Mouse (Mus musculus) forebrain, embryonic 14.5 days (tissue): Measurements from ENCODE around the gene 2810408A11Rik. TPM values are rescaled to one million over a fixed set of nuclear protein-coding genes. Genes with fewer than 3 reads are reported as not detected.

Experiments
- ATAC-seq: fragments of 200-750 bp; cut with Nextera tagmentation; 2 replicates; pipeline ENCODE4 v1.8.0; 2017; ENCODE audit warnings: mild to moderate bottlenecking, moderate library complexity
- DNase-seq: peaks from one replicate; pipeline ENCODE4 v3.0.0-alpha.2; 2015; ENCODE audit warnings: low spot score
- H3K27ac ChIP-seq: fragments of 300-500 bp; sonication (generic); 2 replicates; pipeline ENCODE4 v1.5.1; 2014; ENCODE audit warnings: low read depth, mild to moderate bottlenecking, control low read depth, low read length, moderate library complexity
- H3K27me3 ChIP-seq: fragments of 300-500 bp; sonication (generic); replicated peaks from 2 replicates; pipeline ENCODE4 v1.6.1; 2014; ENCODE audit warnings: low read length, control low read depth, mixed read lengths; ENCODE audit not compliant: control insufficient read depth, insufficient read depth
- H3K36me3 ChIP-seq: fragments of 300-500 bp; sonication (generic); 2 replicates; pipeline ENCODE4 v1.6.1; 2014; ENCODE audit warnings: low read length, control low read depth; ENCODE audit not compliant: control insufficient read depth, insufficient read depth
- H3K4me1 ChIP-seq: fragments of 300-500 bp; sonication (generic); 2 replicates; pipeline ENCODE4 v1.6.1; 2014; ENCODE audit warnings: antibody characterized with exemption, low read length, control low read depth; ENCODE audit not compliant: control insufficient read depth, insufficient read depth
- H3K4me2 ChIP-seq: fragments of 300-500 bp; sonication (generic); 2 replicates; pipeline ENCODE4 v1.6.1; 2014; ENCODE audit warnings: mild to moderate bottlenecking, control low read depth, low read length
- H3K4me3 ChIP-seq: fragments of 300-500 bp; sonication (generic); 2 replicates; pipeline ENCODE4 v1.5.1; 2014; ENCODE audit warnings: low read depth, low read length, control low read depth
- H3K9ac ChIP-seq: fragments of 300-500 bp; sonication (generic); 2 replicates; pipeline ENCODE4 v1.6.1; 2014; ENCODE audit warnings: mild to moderate bottlenecking, low read length, control low read depth, moderate library complexity
- H3K9me3 ChIP-seq: fragments of 300-500 bp; sonication (generic); replicated peaks from 2 replicates; pipeline ENCODE4 v1.6.1; 2016; ENCODE audit warnings: low read length, control low read depth, mixed read lengths; ENCODE audit not compliant: control insufficient read depth
- WGBS: fragments of 180-500 bp; shearing (Covaris S2); extraction: QIAGEN DNeasy Blood & Tissue Kit; methylation state at CpG from one replicate; pipeline ENCODE4 v1.1.7; 2014; 5-methylcytosine and 5-hydroxymethylcytosine counted together
- polyA plus RNA-seq: library from polyadenylated mRNA; unstranded; fragments of >200 nt; fragmentation: Nextera tagmentation; extraction: Ambion mirVana; gene quantifications from 2 replicates; pipeline ENCODE4 v1.2.1, GENCODE M21; 2014

2810408A11Rik gene
- polyA plus RNA-seq, 1 experiment from 2014 or later: 18.6 TPM

DNA sequence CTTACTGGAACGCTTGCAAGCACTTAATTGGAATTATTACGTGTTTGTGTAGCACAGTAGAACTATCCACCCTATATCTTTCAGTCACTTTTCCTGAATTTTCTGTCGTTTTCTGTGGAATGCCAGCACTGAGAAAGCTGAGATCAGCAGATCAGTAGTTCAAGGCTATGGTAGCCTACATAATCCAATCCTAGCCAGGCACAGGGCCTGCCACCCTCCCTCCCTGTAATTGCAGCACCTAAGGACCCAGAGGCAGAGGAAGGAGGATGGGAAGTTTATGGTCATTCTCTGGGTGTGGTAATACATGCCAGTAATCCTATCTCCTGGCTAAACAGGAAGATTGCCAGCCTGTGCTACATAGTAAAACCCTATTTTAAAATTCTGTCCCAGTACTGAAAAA is 22.0 kb upstream of the 2810408A11Rik start:
- Histone ChIP-seq H3K4me3 (no peak overlapping the region), H3K4me2 (no peak overlapping the region), H3K9me3 (no peaks in the 10 kb centered on the region), H3K27me3 (no peaks in the 10 kb centered on the region), H3K27ac (no peak overlapping the region), H3K9ac (peak overlapping the region; percentile 6; the same call in 1 of the 2 replicates), H3K4me1 (peaks cover 15% of the 10 kb centered on the region), H3K36me3 (peaks cover 14% of the 10 kb centered on the region)
- DNase-seq (no peak), ATAC-seq (no peak)
- WGBS: 69% methylated on average over 3 of the region's 3 CpGs

DNA sequence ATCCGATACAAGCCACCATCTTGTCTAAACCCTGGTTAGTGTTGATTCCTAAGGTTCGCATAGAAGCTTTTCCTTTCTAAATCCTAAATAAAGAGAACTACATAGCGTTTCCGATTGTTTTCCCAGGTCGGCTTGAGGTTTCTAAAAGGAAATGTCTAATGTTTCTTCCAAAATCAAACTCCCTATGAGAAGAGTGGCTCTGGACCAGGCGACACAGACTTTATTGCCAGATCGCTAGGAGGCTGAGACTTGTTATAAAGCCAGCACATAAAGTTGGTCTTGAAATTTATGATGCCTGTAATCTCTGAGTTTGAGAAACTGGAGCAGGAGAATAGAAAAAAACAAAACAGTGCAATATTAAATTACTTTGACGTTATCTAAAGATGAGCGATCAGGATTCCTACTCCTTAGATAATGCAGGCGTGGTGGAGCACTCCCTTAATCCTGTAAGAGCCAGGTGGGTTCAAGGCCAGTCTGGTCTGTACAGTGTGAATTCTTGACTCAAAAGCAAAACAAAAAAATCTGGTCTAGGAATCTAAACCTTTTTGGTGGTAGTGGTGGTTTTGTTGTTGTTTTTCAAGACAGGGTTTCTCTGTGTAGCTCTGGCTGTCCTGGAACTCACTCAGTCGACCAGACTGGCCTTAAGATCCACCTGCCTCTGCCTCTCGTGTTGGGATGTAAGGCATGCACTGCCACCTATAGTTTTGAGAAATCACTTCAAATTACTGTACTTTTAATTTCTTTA is 21.4 kb upstream of the 2810408A11Rik start:
- WGBS: 4% methylated on average over 12 of the region's 12 CpGs
- H3K4me3 ChIP-seq: peak overlapping the region; percentile 97
- no peaks in the 10 kb centered on the region for H3K27me3 ChIP-seq
- peak overlapping the region; percentile 94 for H3K27ac ChIP-seq
- peaks cover 20% of the 10 kb centered on the region for H3K36me3 ChIP-seq
- peak overlapping the region; percentile 70 for H3K9ac ChIP-seq
- peaks cover 15% of the 10 kb centered on the region for H3K4me1 ChIP-seq
- peak overlapping the region; percentile 71 for H3K4me2 ChIP-seq
- no peaks in the 10 kb centered on the region for H3K9me3 ChIP-seq
- DNase-seq (no peak), ATAC-seq (no peak)

DNA sequence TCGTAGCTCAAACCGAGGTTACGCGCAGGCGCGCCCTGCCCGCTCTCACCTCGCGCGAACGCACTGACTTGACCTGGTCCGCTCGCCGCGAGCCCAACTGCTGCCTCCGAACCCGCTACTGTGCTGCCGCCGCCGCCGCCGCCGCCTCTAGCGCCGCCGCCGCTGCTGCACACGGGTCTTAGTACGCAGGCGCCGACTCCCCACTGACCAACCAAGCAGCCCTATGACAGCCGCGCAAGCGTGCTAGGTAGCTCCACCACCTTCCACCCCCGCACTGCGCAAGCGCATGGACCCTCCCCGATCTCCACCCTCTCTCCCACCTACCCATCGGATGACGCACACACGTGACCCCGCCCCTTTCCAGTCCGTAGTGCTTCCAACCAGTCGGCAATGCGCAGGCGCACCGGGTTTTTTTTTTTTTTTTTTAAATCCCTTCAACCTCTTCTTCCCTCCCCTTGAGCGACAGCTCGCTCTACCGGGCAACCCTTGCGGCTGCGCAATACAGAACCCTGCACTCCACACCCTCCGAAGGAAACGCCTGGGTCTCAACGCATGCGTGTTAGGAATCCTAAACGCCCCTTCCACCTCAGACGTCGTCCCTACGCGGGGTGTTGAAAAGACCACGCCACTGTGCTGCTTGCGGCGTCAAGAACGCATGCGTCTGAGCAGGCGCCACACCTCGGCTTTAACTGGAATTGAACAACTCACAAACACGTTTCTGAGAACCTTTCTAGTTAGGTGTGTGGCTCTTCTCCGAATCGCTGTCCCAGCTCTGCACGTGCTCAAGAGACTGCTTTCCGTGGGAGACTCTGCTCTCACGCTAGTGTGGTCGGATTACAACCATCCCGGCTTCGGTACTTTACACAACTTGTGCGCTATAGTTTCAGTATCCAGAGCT is 20.6 kb upstream of the 2810408A11Rik start, which contains the start of gene Eif5a:
Gene Eif5a (minus strand): TSS at position 845 of the 898 bp plus-strand sequence.
- Histone ChIP-seq H3K9me3 (no peaks in the 10 kb centered on the region), H3K4me1 (peaks cover 15% of the 10 kb centered on the region), H3K27ac (peak within 1 kb of the TSS; percentile 94), H3K9ac (peak within 1 kb of the TSS; percentile 93), H3K27me3 (no peaks in the 10 kb centered on the region), H3K36me3 (peaks cover 28% of the 10 kb centered on the region), H3K4me2 (peak within 1 kb of the TSS; percentile 96), H3K4me3 (peak within 1 kb of the TSS; percentile 97)
- under 1% methylated on average over 77 of the region's 78 CpGs for WGBS
- ATAC-seq (peak; percentile 96), DNase-seq (peak; percentile 100)

DNA sequence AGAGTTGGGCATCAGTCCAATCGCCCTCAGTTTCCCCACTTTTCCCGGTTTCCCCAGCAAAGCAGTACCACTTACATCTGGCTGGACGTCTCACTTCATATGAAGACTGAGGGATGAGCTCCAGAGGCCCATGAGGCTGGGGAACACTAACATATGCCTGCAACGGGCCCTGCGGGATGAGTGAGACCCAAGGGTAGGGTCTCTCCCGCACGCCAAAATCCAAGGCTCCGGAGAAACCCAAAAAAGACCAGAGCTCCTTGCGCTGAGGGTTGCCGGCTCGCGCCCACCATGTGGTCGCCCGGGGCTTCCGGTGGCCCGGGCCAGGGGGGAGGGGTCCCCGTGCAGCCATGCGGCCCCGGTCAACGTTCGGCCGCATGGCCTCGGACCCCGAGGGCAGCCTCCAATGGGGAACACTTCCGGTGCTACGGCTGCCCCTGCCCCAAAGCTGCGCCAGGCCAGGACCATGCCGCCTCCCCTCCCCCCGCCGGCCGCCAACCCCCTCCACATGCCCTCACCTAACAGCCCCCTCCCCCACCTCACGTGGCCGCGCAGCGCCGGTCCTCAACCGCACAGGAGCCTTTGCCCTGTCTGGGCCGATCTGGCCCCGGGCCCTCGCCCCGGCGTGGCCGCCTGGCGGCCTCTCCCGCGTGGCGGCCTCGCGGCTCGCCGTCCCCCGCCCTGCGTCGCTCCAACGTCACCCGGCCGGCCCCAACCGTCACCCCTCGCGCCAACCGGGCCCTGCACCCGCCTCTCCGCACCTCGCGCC is 19.7 kb upstream of the 2810408A11Rik start:
- no peaks in the 10 kb centered on the region for H3K9me3 ChIP-seq
- ATAC-seq: peak; percentile 11
- WGBS: under 1% methylated on average over 57 of the region's 65 CpGs
- H3K9ac ChIP-seq: peak overlapping the region; percentile 93
- peaks cover 16% of the 10 kb centered on the region for H3K4me1 ChIP-seq
- peak overlapping the region; percentile 93 for H3K27ac ChIP-seq
- no peaks in the 10 kb centered on the region for H3K27me3 ChIP-seq
- peak overlapping the region; percentile 96 for H3K4me2 ChIP-seq
- H3K36me3 ChIP-seq: peaks cover 37% of the 10 kb centered on the region
- peak; percentile 28 for DNase-seq
- H3K4me3 ChIP-seq: peak overlapping the region; percentile 97

DNA sequence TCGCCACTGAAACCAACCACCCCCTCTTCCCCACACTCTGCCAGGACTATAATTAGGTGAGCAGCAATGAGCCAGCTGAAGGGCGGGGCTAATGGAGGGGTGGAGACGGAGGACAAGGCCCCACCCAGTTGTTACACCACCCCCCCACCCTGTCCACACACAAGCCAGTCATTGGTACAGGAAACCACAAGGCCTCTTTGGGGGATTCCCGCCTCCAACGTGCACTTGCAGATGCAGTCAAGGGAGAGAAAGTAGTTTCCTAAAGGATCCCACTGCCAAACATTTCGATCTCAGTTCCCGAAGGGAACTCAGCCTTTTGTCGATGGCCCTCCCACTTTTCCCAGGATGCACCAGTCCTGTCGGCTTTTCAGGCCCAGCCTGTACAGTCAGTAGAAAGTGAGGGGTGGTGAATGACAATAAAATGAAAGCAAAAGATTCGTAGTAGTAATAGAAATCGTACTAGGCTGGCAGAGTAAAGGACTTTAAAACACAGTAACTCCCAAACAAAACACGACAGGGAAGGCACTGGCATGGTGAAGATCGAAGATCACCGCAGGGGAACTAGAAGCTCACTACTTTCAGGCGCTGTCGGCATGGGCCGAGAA is 19.0 kb upstream of the 2810408A11Rik start:
- no peak for ATAC-seq
- Histone ChIP-seq H3K9ac (peak overlapping the region; percentile 93), H3K4me1 (peaks cover 23% of the 10 kb centered on the region), H3K36me3 (peaks cover 44% of the 10 kb centered on the region), H3K4me2 (peak overlapping the region; percentile 96), H3K4me3 (peak overlapping the region; percentile 97), H3K27me3 (no peaks in the 10 kb centered on the region), H3K9me3 (no peaks in the 10 kb centered on the region), H3K27ac (peak overlapping the region; percentile 93)
- WGBS: under 1% methylated on average over 17 of the region's 17 CpGs
- DNase-seq: peak; percentile 82

DNA sequence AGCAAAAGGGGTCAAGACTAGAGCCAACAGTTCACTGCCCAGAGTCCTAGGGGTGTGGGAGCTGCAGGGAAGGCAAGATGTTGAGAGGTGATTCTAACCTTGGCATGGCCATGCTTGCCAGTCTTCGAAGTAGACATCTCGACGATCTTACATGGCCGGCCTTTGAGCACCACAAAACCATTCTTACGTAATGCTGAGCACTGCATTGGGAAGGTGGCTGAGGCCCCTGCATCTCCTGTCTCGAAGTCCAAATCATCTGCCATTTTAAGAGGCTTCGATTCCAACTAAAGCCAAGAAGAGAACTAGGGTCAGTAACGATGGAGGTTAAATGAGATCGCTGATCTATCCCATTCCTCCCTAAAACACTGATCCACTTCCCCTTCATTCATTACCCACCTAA is 18.3 kb upstream of the 2810408A11Rik start:
- H3K9ac ChIP-seq: peak overlapping the region; percentile 93
- no peaks in the 10 kb centered on the region for H3K9me3 ChIP-seq
- H3K27me3 ChIP-seq: no peaks in the 10 kb centered on the region
- H3K4me3 ChIP-seq: peak overlapping the region; percentile 97
- H3K27ac ChIP-seq: no peak overlapping the region
- H3K4me1 ChIP-seq: peaks cover 28% of the 10 kb centered on the region
- peaks cover 46% of the 10 kb centered on the region for H3K36me3 ChIP-seq
- no peak for DNase-seq
- ATAC-seq: no peak
- 89% methylated on average over 9 of the region's 9 CpGs for WGBS
- peak overlapping the region; percentile 96 for H3K4me2 ChIP-seq

DNA sequence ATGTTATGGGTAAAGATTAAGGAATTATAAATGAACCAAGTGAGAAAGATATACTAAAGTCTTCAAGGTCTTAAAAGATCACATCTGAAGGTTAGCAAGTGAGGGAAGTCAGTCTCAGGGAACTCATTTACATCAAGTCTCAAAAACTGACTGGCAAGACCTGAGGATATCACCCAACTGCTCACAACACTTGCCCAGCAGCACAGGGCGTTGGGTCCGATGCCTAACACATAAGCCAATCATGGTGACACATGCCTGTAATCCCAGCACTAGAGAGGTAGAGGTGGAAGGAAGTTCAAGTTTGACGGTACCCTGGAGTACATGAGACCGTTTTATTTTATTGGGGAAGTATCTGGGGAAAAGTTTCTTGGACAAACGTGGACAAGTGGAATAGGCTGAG is 17.3 kb upstream of the 2810408A11Rik start:
- 89% methylated on average over 5 of the region's 5 CpGs for WGBS
- peaks cover 32% of the 10 kb centered on the region for H3K4me1 ChIP-seq

DNA sequence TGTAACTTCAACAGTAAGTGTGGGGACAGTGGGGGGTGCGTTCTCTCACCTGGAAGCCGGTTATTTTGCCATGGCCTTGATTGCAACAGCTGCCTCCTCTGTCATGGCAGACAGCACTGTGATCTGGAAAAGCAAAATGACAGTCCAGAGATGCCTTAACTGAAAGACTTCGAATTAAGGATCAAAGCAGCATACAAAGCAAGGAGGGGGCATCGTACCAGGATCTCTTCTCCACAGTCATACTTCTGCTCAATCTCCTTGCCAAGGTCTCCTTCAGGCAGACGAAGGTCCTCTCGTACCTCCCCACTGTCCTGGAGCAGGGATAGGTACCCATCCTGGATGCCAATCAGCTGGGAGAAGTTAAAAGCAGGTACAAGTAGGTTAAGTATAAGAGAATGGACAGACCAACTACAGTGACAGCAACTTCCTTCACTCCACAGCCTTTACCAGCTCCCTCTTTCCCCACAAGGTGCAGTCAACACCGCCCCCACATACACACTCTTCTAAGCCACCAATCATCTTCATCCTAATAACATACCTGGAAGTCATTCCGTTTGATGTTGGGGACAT is 16.7 kb upstream of the 2810408A11Rik start:
- Histone ChIP-seq H3K27me3 (no peaks in the 10 kb centered on the region), H3K4me1 (peaks cover 32% of the 10 kb centered on the region), H3K9me3 (no peaks in the 10 kb centered on the region), H3K4me3 (no peak overlapping the region), H3K36me3 (peaks cover 57% of the 10 kb centered on the region), H3K4me2 (no peak overlapping the region), H3K27ac (no peak overlapping the region), H3K9ac (no peak overlapping the region)
- ATAC-seq: no peak
- WGBS: 84% methylated on average over 8 of the region's 8 CpGs
- DNase-seq: no peak

More for the DNA sequence above, 17.3 kb upstream of the 2810408A11Rik start:
- DNase-seq (no peak), ATAC-seq (no peak)
- no peak overlapping the region for H3K9ac ChIP-seq
- H3K27me3 ChIP-seq: no peaks in the 10 kb centered on the region
- H3K27ac ChIP-seq: no peak overlapping the region
- no peaks in the 10 kb centered on the region for H3K9me3 ChIP-seq
- H3K4me3 ChIP-seq: no peak overlapping the region
- no peak overlapping the region for H3K4me2 ChIP-seq
- H3K36me3 ChIP-seq: peaks cover 50% of the 10 kb centered on the region
